Mouse (Mus musculus) lung, embryonic 14.5 days (tissue): ENCODE measurements at regions not wholly inside any gene's neighbourhood (a gene's known extent, or its start where the extent isn't known, plus 50 kb on each side); places are given as distances from the start of the nearest gene placed in this dataset.

Source experiments
- ATAC-seq: fragments of 200-750 bp; cut with Nextera tagmentation; 2 replicates; pipeline ENCODE4 v1.8.0; 2017; ENCODE audit warnings: mild to moderate bottlenecking, moderate TSS enrichment, moderate library complexity; ENCODE audit not compliant: insufficient read depth
- DNase-seq: peaks from one replicate; pipeline ENCODE4 v3.0.0-alpha.2; 2015
- H3K27ac ChIP-seq: fragments of 300-500 bp; sonication (generic); 2 replicates; pipeline ENCODE4 v1.5.1; 2014; ENCODE audit warnings: low read depth, mild to moderate bottlenecking, moderate library complexity
- H3K27me3 ChIP-seq: fragments of 300-500 bp; sonication (generic); 2 replicates; pipeline ENCODE4 v1.6.1; 2014; ENCODE audit warnings: low read length, control low read depth; ENCODE audit not compliant: insufficient read depth
- H3K36me3 ChIP-seq: fragments of 300-500 bp; sonication (generic); 2 replicates; pipeline ENCODE4 v1.6.1; 2014; ENCODE audit warnings: control low read depth; ENCODE audit not compliant: insufficient read depth
- H3K4me1 ChIP-seq: fragments of 300-500 bp; sonication (generic); 2 replicates; pipeline ENCODE4 v1.6.1; 2014; ENCODE audit warnings: antibody characterized with exemption, control low read depth; ENCODE audit not compliant: insufficient read depth
- H3K4me2 ChIP-seq: fragments of 300-500 bp; sonication (generic); 2 replicates; pipeline ENCODE4 v1.6.1; 2014; ENCODE audit warnings: mild to moderate bottlenecking
- H3K4me3 ChIP-seq: fragments of 300-500 bp; sonication (generic); 2 replicates; pipeline ENCODE4 v1.5.1; 2014; ENCODE audit warnings: low read depth, low read length
- H3K9ac ChIP-seq: fragments of 300-500 bp; sonication (generic); 2 replicates; pipeline ENCODE4 v1.6.1; 2014
- H3K9me3 ChIP-seq: fragments of 300-500 bp; sonication (generic); 2 replicates; pipeline ENCODE4 v1.6.1; 2016; ENCODE audit warnings: low read depth, low read length, control low read depth
- CTCF ChIP-seq: IDR thresholded peaks from 2 replicates; pipeline ENCODE4 v1.5.1; 2016; ENCODE audit warnings: antibody characterized with exemption, low read depth
- WGBS: fragments of 180-500 bp; shearing (Covaris S2); extraction: QIAGEN DNeasy Blood & Tissue Kit; methylation state at CpG from one replicate; pipeline ENCODE4 v1.1.7; 2014; 5-methylcytosine and 5-hydroxymethylcytosine counted together

DNA sequence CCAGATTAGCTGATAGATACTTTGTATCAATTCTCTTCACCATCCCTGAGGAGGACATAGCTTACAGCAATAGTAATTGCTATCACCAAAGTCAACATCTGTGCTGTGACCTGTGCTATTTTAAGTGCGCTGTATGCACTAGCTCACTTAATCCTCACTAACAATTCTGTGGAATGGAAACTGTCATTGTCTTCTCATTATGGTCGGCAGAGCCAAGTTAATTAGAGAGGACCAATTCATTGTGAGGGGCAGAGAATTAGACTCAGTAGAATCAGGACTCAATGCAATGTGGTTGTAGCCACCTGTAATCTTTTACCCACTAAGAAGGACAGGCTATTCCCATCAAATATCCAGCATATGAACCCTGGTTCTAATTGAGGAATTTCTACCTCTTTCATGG, 145.3 kb downstream of the Arrdc4 start:
- no peak for DNase-seq
- 63% methylated on average over 2 of the region's 2 CpGs for WGBS
- Histone ChIP-seq H3K4me2 (no peak overlapping the region), H3K4me1 (no peaks in the 10 kb centered on the region), H3K9ac (no peak overlapping the region), H3K4me3 (no peak overlapping the region), H3K9me3 (no peaks in the 10 kb centered on the region), H3K27me3 (no peaks in the 10 kb centered on the region), H3K27ac (no peak overlapping the region), H3K36me3 (no peaks in the 10 kb centered on the region)
- no peak for ATAC-seq
- no peak for TF ChIP-seq CTCF

DNA sequence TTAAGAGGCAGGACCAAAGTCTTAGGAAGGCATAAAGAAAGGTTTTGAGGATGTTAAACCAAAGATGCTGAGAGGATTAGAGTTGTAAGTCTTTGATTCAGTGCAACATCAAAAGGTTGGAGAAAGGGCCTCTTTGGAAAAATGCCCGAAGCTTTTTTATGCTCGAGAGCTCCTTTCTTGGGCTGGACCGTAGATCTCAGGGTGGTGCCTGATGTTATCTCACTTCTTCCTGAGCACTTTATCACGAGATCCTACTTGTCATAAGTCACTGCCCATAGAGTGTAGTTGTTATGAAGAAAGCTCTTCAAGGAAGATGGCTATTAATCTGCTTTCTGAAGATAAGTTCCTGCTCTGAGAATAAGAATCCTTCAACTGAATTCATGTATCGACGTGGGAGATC, 147.0 kb downstream of the Arrdc4 start:
- no peak overlapping the region for H3K4me3 ChIP-seq
- no peaks in the 10 kb centered on the region for H3K9me3 ChIP-seq
- no peak for ATAC-seq
- H3K9ac ChIP-seq: no peak overlapping the region
- DNase-seq: no peak
- H3K4me1 ChIP-seq: no peaks in the 10 kb centered on the region
- no peaks in the 10 kb centered on the region for H3K36me3 ChIP-seq
- TF ChIP-seq CTCF: no peak
- no peaks in the 10 kb centered on the region for H3K27me3 ChIP-seq
- WGBS: 56% methylated on average over 6 of the region's 6 CpGs
- no peak overlapping the region for H3K27ac ChIP-seq
- no peak overlapping the region for H3K4me2 ChIP-seq

DNA sequence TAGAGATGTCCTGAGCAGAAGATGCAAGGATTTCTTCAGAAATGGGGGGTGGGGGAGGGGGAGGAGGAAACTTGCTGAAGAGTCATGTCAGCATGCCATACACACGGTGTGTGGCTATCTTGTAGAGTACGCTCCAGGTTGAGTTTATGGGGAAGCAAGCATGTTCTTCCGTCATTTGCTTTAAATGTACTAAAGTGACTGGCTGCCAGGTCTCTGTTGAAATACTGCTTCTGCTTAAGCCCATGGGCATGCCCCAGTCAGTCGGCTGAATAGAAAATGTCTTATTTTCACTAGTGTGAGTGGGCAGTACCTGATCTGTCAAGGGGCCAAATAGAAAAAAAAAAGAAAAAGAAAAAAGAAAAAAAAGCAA, 155.0 kb downstream of the Arrdc4 start:
- no peak for TF ChIP-seq CTCF
- H3K9ac ChIP-seq: no peak overlapping the region
- no peaks in the 10 kb centered on the region for H3K9me3 ChIP-seq
- DNase-seq (no peak), ATAC-seq (no peak)
- 50% methylated on average over 4 of the region's 4 CpGs for WGBS
- no peaks in the 10 kb centered on the region for H3K27me3 ChIP-seq
- no peak overlapping the region for H3K27ac ChIP-seq
- peak overlapping the region; percentile 31; the same call in 1 of the 2 replicates for H3K4me2 ChIP-seq
- no peak overlapping the region for H3K4me3 ChIP-seq
- no peaks in the 10 kb centered on the region for H3K36me3 ChIP-seq
- H3K4me1 ChIP-seq: no peaks in the 10 kb centered on the region

DNA sequence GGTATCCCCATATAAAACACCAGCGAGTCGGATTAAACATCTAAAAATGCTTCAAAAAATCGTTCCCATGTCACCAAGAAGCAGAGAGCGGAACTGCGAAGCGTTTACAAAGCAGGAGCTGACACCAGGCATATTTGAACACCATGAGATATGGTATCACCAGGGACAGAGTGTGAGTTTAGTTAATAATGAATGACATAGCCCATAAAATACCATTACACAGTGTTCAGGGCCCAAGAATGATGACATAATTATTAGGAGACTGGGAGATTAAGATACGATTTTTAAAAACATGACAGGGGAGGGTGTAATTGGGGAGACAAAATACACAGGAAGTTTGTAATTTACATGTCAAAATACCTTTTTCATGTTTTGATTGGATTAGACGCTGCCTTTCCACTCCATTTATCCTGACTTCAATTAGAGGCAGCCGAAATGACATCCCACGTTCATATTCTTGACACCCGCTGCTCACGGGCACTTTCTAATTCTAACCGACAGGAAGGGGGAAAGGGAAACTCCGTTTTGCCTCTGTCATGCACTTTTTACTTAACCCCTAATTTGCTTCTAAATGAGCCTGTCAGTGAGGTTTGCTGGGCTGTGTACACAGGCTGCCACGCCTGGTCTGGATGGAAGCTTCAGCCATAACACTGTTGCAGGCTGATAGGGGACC, 155.6 kb downstream of the Arrdc4 start:
- no peak for TF ChIP-seq CTCF
- H3K9me3 ChIP-seq: no peaks in the 10 kb centered on the region
- H3K9ac ChIP-seq: no peak overlapping the region
- no peak overlapping the region for H3K4me3 ChIP-seq
- H3K27me3 ChIP-seq: no peaks in the 10 kb centered on the region
- peak overlapping the region; percentile 31; the same call in 1 of the 2 replicates for H3K4me2 ChIP-seq
- no peaks in the 10 kb centered on the region for H3K4me1 ChIP-seq
- DNase-seq: peak; percentile 9
- H3K36me3 ChIP-seq: no peaks in the 10 kb centered on the region
- no peak for ATAC-seq
- WGBS: 40% methylated on average over 15 of the region's 15 CpGs
- no peak overlapping the region for H3K27ac ChIP-seq

DNA sequence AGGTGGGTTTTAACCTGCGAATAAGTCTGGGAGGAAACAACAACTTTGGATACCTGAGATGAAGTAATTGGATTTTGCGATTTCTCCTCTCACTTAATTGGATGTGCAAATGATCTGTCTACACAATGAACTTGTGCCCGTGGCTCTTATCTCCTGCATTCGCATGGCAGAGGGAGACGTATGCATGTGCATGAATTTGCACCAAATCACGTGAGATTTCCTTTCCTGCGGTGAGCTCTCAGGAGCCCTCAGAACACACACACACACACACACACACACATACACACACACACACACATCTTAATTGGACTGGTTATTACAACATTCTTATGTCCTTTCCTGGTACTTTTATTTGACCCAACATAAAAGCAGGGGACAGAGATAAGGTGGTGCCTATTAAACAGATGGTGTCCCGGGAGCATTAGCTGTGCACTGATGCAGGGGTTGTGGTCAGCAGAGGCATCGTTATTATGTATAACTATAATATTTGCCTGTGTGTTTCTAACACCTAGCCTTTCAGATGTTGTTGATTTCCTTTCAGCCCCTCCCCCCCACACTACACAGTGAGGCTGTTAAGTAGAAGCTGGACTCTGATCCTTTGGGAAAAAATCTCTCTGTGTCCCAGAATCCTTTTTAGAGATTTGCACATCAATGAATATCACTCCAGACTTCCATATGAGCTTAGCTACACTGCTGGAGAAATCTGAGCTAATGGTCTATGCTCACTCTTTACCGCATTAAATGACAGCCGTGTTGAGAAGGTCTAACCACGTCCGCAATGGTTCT, 166.3 kb downstream of the Arrdc4 start:
- no peak for ATAC-seq
- TF ChIP-seq CTCF: no peak
- no peaks in the 10 kb centered on the region for H3K4me1 ChIP-seq
- no peak overlapping the region for H3K4me2 ChIP-seq
- 71% methylated on average over 13 of the region's 13 CpGs for WGBS
- H3K36me3 ChIP-seq: no peaks in the 10 kb centered on the region
- H3K9me3 ChIP-seq: no peaks in the 10 kb centered on the region
- peaks cover 9% of the 10 kb centered on the region for H3K27me3 ChIP-seq
- H3K4me3 ChIP-seq: no peak overlapping the region
- H3K27ac ChIP-seq: no peak overlapping the region
- H3K9ac ChIP-seq: no peak overlapping the region
- DNase-seq: no peak

DNA sequence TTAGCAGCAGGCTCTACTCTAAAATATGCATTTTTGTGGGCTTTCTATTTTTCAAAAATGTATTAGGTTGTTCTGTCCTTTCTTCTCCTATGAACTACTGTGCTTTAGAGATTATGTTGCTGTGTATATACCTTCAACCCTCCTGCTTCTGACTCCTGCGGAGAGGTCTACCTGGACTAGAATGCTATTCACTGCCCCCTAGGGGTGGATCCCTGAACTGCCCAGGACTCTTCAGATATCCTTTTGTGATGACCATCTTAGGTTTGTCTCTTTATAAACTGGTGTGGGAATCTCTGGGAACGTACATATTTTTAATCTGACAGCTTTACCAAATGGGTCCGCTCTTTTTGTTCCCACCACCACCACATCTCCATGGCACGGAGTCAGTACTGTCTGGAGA, 168.4 kb downstream of the Arrdc4 start:
- DNase-seq (peak; percentile 76), ATAC-seq (no peak)
- no peak overlapping the region for H3K4me2 ChIP-seq
- H3K4me3 ChIP-seq: no peak overlapping the region
- WGBS: 34% methylated on average over 4 of the region's 4 CpGs
- H3K9me3 ChIP-seq: no peaks in the 10 kb centered on the region
- TF ChIP-seq CTCF: peak; percentile 78
- no peak overlapping the region for H3K9ac ChIP-seq
- H3K27me3 ChIP-seq: peaks cover 11% of the 10 kb centered on the region
- H3K27ac ChIP-seq: no peak overlapping the region
- H3K4me1 ChIP-seq: no peaks in the 10 kb centered on the region
- no peaks in the 10 kb centered on the region for H3K36me3 ChIP-seq

DNA sequence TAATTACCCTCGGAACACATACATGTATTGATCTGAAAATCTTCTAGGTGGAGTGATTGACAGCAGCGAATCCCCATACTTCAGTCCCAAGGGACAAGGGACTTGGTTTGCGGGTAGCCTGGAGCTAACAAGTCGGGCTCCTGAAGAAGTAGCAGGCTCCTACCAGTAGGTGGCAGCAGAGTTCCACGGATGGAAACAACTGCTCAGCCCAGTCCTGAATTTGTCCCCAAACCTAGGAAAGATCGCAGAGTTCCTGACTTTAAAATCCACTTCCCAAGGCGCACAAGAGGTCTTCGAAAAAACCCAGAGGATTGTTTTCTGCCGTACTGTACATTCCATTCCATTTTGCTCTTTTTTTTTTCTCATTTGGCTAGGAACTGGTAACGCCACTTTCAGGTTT, 169.4 kb downstream of the Arrdc4 start:
- H3K36me3 ChIP-seq: no peaks in the 10 kb centered on the region
- peak overlapping the region; percentile 59 for H3K4me2 ChIP-seq
- ATAC-seq: peak; percentile 75
- H3K9me3 ChIP-seq: no peaks in the 10 kb centered on the region
- peak; percentile 98 for DNase-seq
- WGBS: 5% methylated on average over 10 of the region's 10 CpGs
- H3K4me1 ChIP-seq: no peaks in the 10 kb centered on the region
- no peak overlapping the region for H3K9ac ChIP-seq
- peak overlapping the region; percentile 27 for H3K4me3 ChIP-seq
- H3K27ac ChIP-seq: no peak overlapping the region
- peaks cover 11% of the 10 kb centered on the region for H3K27me3 ChIP-seq
- peak; percentile 96 for TF ChIP-seq CTCF
